Mouse (Mus musculus) liver, adult 2 months (tissue): ENCODE data around the gene Krt28.

Experiments
- CTCF ChIP-seq: fragments of 200-500 bp; IDR thresholded peaks from 2 replicates; pipeline ENCODE4 v1.5.1; 2011; ENCODE audit warnings: low read depth, low read length, control low read depth
- POLR2A ChIP-seq: fragments of 200-500 bp; IDR thresholded peaks from 2 replicates; pipeline ENCODE4 v1.6.1; 2011; ENCODE audit warnings: low read length, control low read depth; ENCODE audit not compliant: insufficient read depth; ENCODE audit errors: extremely low read depth

- TF ChIP-seq CTCF (no peak), POLR2A (no peak)
These were observed 38.5 kb upstream of the Krt28 start for GRCm38 (mm10) chr11:99413247-99413646.
